Mouse (Mus musculus): ENCODE measurements at regions not wholly inside any gene's neighbourhood (a gene's known extent, or its start where the extent isn't known, plus 50 kb on each side); places are given as distances from the start of the nearest gene placed in this dataset.

DNA sequence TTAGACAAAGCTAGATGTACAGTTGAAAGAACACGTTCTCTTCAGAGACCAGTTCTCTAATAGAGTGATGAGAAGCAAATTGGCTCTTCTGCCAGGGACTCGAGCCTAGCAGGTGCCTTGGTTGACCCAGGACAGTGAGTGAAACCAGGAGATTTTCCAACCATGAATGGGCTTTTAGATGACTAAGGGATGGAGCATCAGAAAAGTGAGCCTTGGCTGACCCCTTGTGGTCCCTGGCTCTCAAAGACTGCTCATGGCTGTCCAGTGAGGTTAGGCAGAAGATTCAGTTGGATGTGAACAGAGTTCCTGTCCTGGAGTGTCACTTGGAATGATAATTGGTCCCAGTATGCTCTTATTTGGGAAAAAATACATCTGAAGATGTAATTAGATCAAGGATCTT, 64.3 kb upstream of the Vash1 start:
- no peaks in the 10 kb centered on the region for H3K27me3 ChIP-seq (replicated peaks; ENCODE audit: control insufficient read depth, insufficient read depth, low read length)
- peak; percentile 84 for ATAC-seq
- 34% methylated on average over 2 of the region's 2 CpGs for WGBS

DNA sequence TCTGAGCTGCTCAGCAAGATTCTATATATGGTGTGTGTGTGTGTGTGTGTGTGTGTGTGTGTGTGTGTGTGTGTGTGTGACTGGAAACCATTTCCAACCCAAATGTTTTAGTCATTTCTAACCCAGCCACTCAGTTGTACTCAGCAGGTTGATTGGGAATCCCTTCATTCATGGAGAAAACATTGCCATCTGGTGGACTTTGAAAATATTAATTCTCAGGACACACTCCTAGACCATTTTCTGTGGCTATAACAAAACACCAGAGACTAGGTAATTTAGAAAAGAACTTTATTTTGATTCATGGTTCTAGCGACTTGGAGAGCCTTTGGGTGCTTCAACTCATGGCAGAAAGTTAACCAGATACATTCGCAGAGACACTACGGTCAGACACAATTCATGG, 62.2 kb upstream of the Vash1 start:
- H3K36me3 ChIP-seq (ENCODE audit: control insufficient read depth, insufficient read depth, low read length) = no peaks in the 10 kb centered on the region
- 89% methylated on average over 3 of the region's 3 CpGs for WGBS

More for the DNA sequence above, 64.3 kb upstream of the Vash1 start:
- no peak overlapping the region for H3K4me3 ChIP-seq (ENCODE audit: low read length)
- H3K27ac ChIP-seq (ENCODE audit: low read depth, low read length) = no peak overlapping the region
- H3K4me2 ChIP-seq (ENCODE audit: low read length) = no peak overlapping the region
- no peak overlapping the region for H3K9ac ChIP-seq (ENCODE audit: low read depth, low read length)
- no peaks in the 10 kb centered on the region for H3K9me3 ChIP-seq (ENCODE audit: control insufficient read depth, low read length)
- no peaks in the 10 kb centered on the region; the same call in 1 of the 2 replicates for H3K4me1 ChIP-seq (ENCODE audit: control insufficient read depth, insufficient read depth, low read depth, low read length)
- H3K36me3 ChIP-seq (ENCODE audit: control insufficient read depth, insufficient read depth, low read length) = no peaks in the 10 kb centered on the region

DNA sequence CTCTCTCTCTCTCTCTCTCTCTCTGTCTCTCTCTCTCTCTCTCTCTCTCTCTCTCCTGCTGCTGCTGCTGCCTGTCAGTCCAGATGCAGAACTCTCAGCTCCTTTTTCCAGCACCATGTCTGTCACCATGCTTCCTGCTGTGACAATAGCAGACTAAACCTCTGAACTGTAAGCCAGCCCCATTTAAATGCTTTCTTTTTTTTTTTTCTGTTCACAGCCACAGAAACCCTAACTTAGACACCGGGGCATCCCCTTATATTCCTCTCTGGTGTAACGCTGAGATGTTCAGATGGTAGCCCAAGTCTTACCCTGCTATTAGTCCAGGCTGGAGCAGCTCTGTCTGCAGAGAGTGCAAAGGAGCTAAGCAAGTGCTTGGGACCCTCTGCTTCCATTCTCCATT, 54.3 kb upstream of the Vash1 start:
- no peak overlapping the region for H3K4me2 ChIP-seq (ENCODE audit: low read length)
- no peaks in the 10 kb centered on the region for H3K9me3 ChIP-seq (ENCODE audit: control insufficient read depth, low read length)
- 86% methylated on average over 2 of the region's 2 CpGs for WGBS
- no peak overlapping the region for H3K9ac ChIP-seq (ENCODE audit: low read depth, low read length)
- H3K4me1 ChIP-seq (ENCODE audit: control insufficient read depth, insufficient read depth, low read depth, low read length) = no peaks in the 10 kb centered on the region
- H3K36me3 ChIP-seq (ENCODE audit: control insufficient read depth, insufficient read depth, low read length) = no peaks in the 10 kb centered on the region
- no peak for ATAC-seq
- no peak overlapping the region for H3K27ac ChIP-seq (ENCODE audit: low read depth, low read length)
- no peak overlapping the region for H3K4me3 ChIP-seq (ENCODE audit: low read length)
- no peaks in the 10 kb centered on the region for H3K27me3 ChIP-seq (replicated peaks; ENCODE audit: control insufficient read depth, insufficient read depth, low read length)

More for the DNA sequence above, 62.2 kb upstream of the Vash1 start:
- Histone ChIP-seq H3K4me2 (ENCODE audit: low read length) (no peak overlapping the region), H3K9me3 (ENCODE audit: control insufficient read depth, low read length) (no peaks in the 10 kb centered on the region), H3K27me3 (replicated peaks; ENCODE audit: control insufficient read depth, insufficient read depth, low read length) (no peaks in the 10 kb centered on the region), H3K27ac (ENCODE audit: low read depth, low read length) (no peak overlapping the region), H3K9ac (ENCODE audit: low read depth, low read length) (no peak overlapping the region), H3K4me3 (ENCODE audit: low read length) (no peak overlapping the region), H3K4me1 (ENCODE audit: control insufficient read depth, insufficient read depth, low read depth, low read length) (no peaks in the 10 kb centered on the region; the same call in 1 of the 2 replicates)
- ATAC-seq = no peak

DNA sequence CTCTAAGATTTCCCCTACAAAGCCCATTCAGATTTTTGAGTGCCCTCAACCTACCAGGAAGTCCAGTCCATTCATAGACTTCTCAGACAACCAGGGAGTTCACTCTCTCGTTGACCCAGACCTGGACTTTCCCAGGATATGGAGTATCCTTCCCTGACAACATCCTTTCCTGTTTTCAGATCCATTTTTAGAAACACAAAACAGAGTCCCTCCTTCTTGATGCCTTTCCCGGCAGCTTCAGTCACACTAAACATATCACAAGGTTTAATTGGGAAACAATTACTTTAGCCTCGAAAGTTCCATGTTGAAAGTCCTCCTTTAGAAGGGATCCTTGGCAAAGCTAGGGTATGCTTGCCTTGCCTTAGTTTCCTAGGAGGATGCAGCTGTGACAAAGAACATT, 51.8 kb upstream of the Vash1 start:
- H3K27ac ChIP-seq (ENCODE audit: low read depth, low read length) = no peak overlapping the region
- no peak overlapping the region for H3K9ac ChIP-seq (ENCODE audit: low read depth, low read length)
- no peak overlapping the region for H3K4me3 ChIP-seq (ENCODE audit: low read length)
- WGBS = 75% methylated on average over 3 of the region's 3 CpGs
- H3K4me2 ChIP-seq (ENCODE audit: low read length) = no peak overlapping the region
- ATAC-seq = no peak
- no peaks in the 10 kb centered on the region for H3K36me3 ChIP-seq (ENCODE audit: control insufficient read depth, insufficient read depth, low read length)
- H3K9me3 ChIP-seq (ENCODE audit: control insufficient read depth, low read length) = no peaks in the 10 kb centered on the region
- H3K4me1 ChIP-seq (ENCODE audit: control insufficient read depth, insufficient read depth, low read depth, low read length) = no peaks in the 10 kb centered on the region
- no peaks in the 10 kb centered on the region for H3K27me3 ChIP-seq (replicated peaks; ENCODE audit: control insufficient read depth, insufficient read depth, low read length)

DNA sequence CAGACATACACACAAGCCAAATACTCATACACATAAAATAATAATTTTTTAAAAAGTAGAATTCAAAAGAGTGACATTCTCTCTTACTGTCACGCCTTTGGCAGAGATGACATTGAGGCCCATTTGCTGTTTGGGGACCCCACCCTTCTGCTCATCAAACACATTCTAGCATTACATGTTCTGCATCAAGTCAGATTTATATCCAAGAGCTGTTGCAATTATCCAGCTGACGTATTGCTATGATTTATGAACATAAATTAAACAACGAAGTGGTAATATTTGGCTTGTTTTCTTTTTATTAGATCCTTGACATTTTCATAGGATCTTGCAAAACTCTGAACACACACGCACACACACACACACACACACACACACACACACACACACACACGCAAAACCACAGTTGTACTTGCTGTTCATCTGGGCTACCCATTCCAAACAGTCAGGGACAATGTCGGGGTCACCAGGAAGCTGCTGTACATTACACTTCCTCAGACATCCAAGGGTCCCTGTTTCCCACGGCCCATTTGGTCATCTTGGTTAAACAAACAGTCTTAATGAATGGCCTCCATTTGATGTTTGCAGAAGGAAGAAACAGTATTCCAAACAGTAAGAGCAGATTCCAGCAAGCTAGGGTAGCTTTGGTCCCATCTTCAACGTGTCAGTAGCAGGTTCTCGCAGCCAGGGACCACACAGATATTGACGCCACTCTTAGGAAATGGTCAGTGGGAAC, 50.3 kb upstream of the Vash1 start:
- no peak overlapping the region for H3K4me2 ChIP-seq (ENCODE audit: low read length)
- no peak overlapping the region for H3K9ac ChIP-seq (ENCODE audit: low read depth, low read length)
- H3K36me3 ChIP-seq (ENCODE audit: control insufficient read depth, insufficient read depth, low read length) = no peaks in the 10 kb centered on the region
- H3K4me3 ChIP-seq (ENCODE audit: low read length) = no peak overlapping the region
- no peaks in the 10 kb centered on the region for H3K9me3 ChIP-seq (ENCODE audit: control insufficient read depth, low read length)
- no peak for ATAC-seq
- H3K4me1 ChIP-seq (ENCODE audit: control insufficient read depth, insufficient read depth, low read depth, low read length) = no peaks in the 10 kb centered on the region
- 86% methylated on average over 10 of the region's 10 CpGs for WGBS
- H3K27ac ChIP-seq (ENCODE audit: low read depth, low read length) = no peak overlapping the region
- no peaks in the 10 kb centered on the region for H3K27me3 ChIP-seq (replicated peaks; ENCODE audit: control insufficient read depth, insufficient read depth, low read length)

Data from hindbrain, embryonic 16.5 days (tissue).